Mouse (Mus musculus) splenic B cell, adult 2 months (primary cell): Measurements from ENCODE around the gene Gm7861.
"Not testable (repeated sequence)": the region's sequence is repeated elsewhere in the genome, so short reads cannot be mapped to it uniquely, and the experiment has no call there.

Source experiments
- DNase-seq: peaks from one replicate; pipeline ENCODE4 v3.0.0-alpha.2; 2011; ENCODE audit warnings: low read depth, low spot score
- H3K27me3 ChIP-seq: 2 replicates; pipeline ENCODE4 v1.6.1; 2012; ENCODE audit warnings: mild to moderate bottlenecking, low read length, moderate library complexity, mixed read lengths; ENCODE audit not compliant: control insufficient read depth, poor library complexity, insufficient read depth, severe bottlenecking
- H3K36me3 ChIP-seq: 2 replicates; pipeline ENCODE4 v1.6.1; 2012; ENCODE audit warnings: mild to moderate bottlenecking, low read length, moderate library complexity, mixed read lengths; ENCODE audit not compliant: control insufficient read depth, poor library complexity, insufficient read depth, severe bottlenecking

Gene Gm7861

DNA sequence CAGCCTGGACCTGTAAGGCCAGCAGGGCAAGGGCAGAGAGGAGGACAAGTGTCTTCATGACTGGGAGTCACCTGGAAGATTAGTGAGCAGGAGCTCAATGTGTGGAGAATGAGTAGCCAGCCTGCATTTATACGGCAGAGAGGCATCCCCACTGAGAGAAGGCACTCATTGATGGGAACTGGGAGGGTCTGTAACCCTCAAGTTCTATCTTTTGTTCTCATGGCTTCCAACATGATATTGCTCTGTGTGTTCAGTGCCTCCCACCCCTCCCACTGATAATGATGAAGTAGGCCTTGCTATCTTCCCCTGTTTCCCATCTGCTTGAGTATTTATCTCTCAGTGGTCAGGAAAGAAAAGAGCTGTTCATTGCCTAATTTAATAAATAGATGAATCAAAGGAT is at the start of gene Gm7861:
Gm7861 (minus strand) TSS at position 101 of the 400 bp plus-strand sequence.
- not testable (repeated sequence) for H3K36me3 ChIP-seq, DNase-seq, H3K27me3 ChIP-seq

DNA sequence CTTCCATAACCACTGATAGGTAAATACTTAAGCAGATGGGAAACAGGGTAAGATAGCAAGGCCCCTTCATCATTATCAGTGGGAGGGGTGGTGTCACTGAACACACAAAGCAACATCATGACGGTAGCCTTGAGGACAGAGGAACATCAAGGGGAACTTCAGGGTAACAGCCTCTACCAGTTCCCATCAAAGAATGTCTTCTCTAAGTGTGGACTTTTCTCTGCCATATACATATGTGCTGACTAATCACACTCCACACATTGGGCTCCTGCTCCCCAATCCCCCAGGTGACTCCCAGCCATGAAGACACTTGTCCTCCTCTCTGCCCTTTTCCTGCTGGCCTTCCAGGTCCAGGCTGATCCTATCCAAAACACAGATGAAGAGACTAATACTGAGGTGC is 23.6 kb upstream of the Gm7861 start, which contains the start of gene Defa26:
Defa26 (plus strand) TSS at position 301 of the 400 bp plus-strand sequence.
- not testable (repeated sequence) for H3K36me3 ChIP-seq, H3K27me3 ChIP-seq, DNase-seq

DNA sequence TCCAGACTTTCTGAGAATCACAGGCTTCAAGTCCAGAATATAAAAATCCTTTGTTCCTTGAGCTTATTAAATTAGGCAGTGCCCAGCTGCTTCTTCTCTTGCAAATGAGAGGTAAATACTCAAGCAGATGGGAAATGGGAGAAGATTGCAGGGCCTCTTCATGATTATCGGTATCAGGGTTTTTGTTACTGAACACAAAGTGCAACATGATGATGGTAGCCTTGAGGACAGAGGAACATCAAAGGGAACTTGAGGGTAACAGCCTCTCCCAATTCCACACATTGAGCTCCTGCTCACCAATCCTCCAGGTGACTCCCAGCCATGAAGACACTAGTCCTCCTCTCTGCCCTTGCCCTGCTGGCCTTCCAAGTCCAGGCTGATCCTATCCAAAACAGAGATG is 11.6 kb downstream of the Gm7861 start, which contains the start of gene Defa28:
Defa28 (plus strand) TSS at position 301 of the 400 bp plus-strand sequence.
- DNase-seq, H3K27me3 ChIP-seq, H3K36me3 ChIP-seq: not testable (repeated sequence)

DNA sequence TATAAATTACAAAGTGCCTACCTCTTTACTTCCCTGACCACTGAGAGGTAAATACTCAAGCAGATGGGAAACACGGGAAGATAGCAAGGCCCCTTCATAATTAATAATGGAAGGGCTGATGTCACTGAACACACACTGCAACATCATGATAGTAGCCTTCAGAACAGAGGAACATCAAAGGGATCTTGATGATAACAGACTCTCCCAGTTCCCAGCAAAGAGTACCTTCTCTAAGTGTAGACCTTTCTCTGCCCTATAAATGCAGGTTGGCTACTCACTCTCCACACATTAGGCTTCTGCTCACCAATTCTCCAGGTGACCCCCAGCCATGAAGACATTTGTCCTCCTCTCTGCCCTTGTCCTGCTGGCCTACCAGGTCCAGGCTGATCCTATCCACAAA is 29.2 kb downstream of the Gm7861 start, which contains the start of gene Defa37:
Defa37 (plus strand) TSS at position 301 of the 400 bp plus-strand sequence.
- not testable (repeated sequence) for DNase-seq, H3K36me3 ChIP-seq, H3K27me3 ChIP-seq
